Mouse (Mus musculus) forebrain, embryonic 14.5 days (tissue): Measurements from ENCODE around the gene Cpne7. TPM values are rescaled to one million over a fixed set of nuclear protein-coding genes. Genes with fewer than 3 reads are reported as not detected.

Source experiments
- ATAC-seq: fragments of 200-750 bp; cut with Nextera tagmentation; 2 replicates; pipeline ENCODE4 v1.8.0; 2017; ENCODE audit warnings: mild to moderate bottlenecking, moderate library complexity
- DNase-seq: peaks from one replicate; pipeline ENCODE4 v3.0.0-alpha.2; 2015; ENCODE audit warnings: low spot score
- H3K27ac ChIP-seq: fragments of 300-500 bp; sonication (generic); 2 replicates; pipeline ENCODE4 v1.5.1; 2014; ENCODE audit warnings: low read depth, mild to moderate bottlenecking, control low read depth, low read length, moderate library complexity
- H3K27me3 ChIP-seq: fragments of 300-500 bp; sonication (generic); replicated peaks from 2 replicates; pipeline ENCODE4 v1.6.1; 2014; ENCODE audit warnings: low read length, control low read depth, mixed read lengths; ENCODE audit not compliant: control insufficient read depth, insufficient read depth
- H3K36me3 ChIP-seq: fragments of 300-500 bp; sonication (generic); 2 replicates; pipeline ENCODE4 v1.6.1; 2014; ENCODE audit warnings: low read length, control low read depth; ENCODE audit not compliant: control insufficient read depth, insufficient read depth
- H3K4me1 ChIP-seq: fragments of 300-500 bp; sonication (generic); 2 replicates; pipeline ENCODE4 v1.6.1; 2014; ENCODE audit warnings: antibody characterized with exemption, low read length, control low read depth; ENCODE audit not compliant: control insufficient read depth, insufficient read depth
- H3K4me2 ChIP-seq: fragments of 300-500 bp; sonication (generic); 2 replicates; pipeline ENCODE4 v1.6.1; 2014; ENCODE audit warnings: mild to moderate bottlenecking, control low read depth, low read length
- H3K4me3 ChIP-seq: fragments of 300-500 bp; sonication (generic); 2 replicates; pipeline ENCODE4 v1.5.1; 2014; ENCODE audit warnings: low read depth, low read length, control low read depth
- H3K9ac ChIP-seq: fragments of 300-500 bp; sonication (generic); 2 replicates; pipeline ENCODE4 v1.6.1; 2014; ENCODE audit warnings: mild to moderate bottlenecking, low read length, control low read depth, moderate library complexity
- H3K9me3 ChIP-seq: fragments of 300-500 bp; sonication (generic); replicated peaks from 2 replicates; pipeline ENCODE4 v1.6.1; 2016; ENCODE audit warnings: low read length, control low read depth, mixed read lengths; ENCODE audit not compliant: control insufficient read depth
- WGBS: fragments of 180-500 bp; shearing (Covaris S2); extraction: QIAGEN DNeasy Blood & Tissue Kit; methylation state at CpG from one replicate; pipeline ENCODE4 v1.1.7; 2014; 5-methylcytosine and 5-hydroxymethylcytosine counted together
- polyA plus RNA-seq: library from polyadenylated mRNA; unstranded; fragments of >200 nt; fragmentation: Nextera tagmentation; extraction: Ambion mirVana; gene quantifications from 2 replicates; pipeline ENCODE4 v1.2.1, GENCODE M21; 2014

The Cpne7 gene
- polyA plus RNA-seq, 1 experiment from 2014 or later = 1.0 TPM

- H3K27ac ChIP-seq = no peak overlapping the region
- H3K27me3 ChIP-seq = no peaks in the 10 kb centered on the region
- H3K4me3 ChIP-seq = no peak overlapping the region
- no peaks in the 10 kb centered on the region for H3K9me3 ChIP-seq
- H3K36me3 ChIP-seq = no peaks in the 10 kb centered on the region
- H3K4me2 ChIP-seq = no peak overlapping the region
- WGBS = 67% methylated on average over 14 of the region's 14 CpGs
- H3K4me1 ChIP-seq = peaks cover 8% of the 10 kb centered on the region; the same call in 1 of the 2 replicates
- peak; percentile 16; the same call in 1 of the 2 replicates for ATAC-seq
- peak; percentile 83 for DNase-seq
- H3K9ac ChIP-seq = no peak overlapping the region
Measured at GRCm38 (mm10) chr8:123141741-123142462, 24.7 kb downstream of the Cpne7 start.

- Histone ChIP-seq H3K9ac (no peak overlapping the region), H3K27ac (no peak overlapping the region), H3K36me3 (no peaks in the 10 kb centered on the region), H3K4me2 (no peak overlapping the region), H3K4me1 (0 out of 2 replicates have a peak, but pooled peaks cover 3% of the 10 kb centered on the region), H3K9me3 (no peaks in the 10 kb centered on the region), H3K4me3 (no peak overlapping the region), H3K27me3 (no peaks in the 10 kb centered on the region)
- ATAC-seq (no peak), DNase-seq (no peak)
- 66% methylated on average over 6 of the region's 6 CpGs for WGBS
Measured at GRCm38 (mm10) chr8:123145279-123145678, 28.1 kb downstream of the Cpne7 start.

GRCm38 (mm10) chr8:123146390-123146789, 29.2 kb downstream of the Cpne7 start:
- 75% methylated on average over 7 of the region's 7 CpGs for WGBS

GRCm38 (mm10) chr8:123150737-123151171, 33.6 kb downstream of the Cpne7 start:
- no peaks in the 10 kb centered on the region for H3K36me3 ChIP-seq
- no peaks in the 10 kb centered on the region for H3K4me1 ChIP-seq
- H3K27ac ChIP-seq = no peak overlapping the region
- ATAC-seq (no peak), DNase-seq (no peak)
- no peak overlapping the region for H3K4me3 ChIP-seq
- H3K9me3 ChIP-seq = no peaks in the 10 kb centered on the region
- no peak overlapping the region for H3K4me2 ChIP-seq
- H3K27me3 ChIP-seq = no peaks in the 10 kb centered on the region
- 80% methylated on average over 9 of the region's 9 CpGs for WGBS
- no peak overlapping the region for H3K9ac ChIP-seq

More at GRCm38 (mm10) chr8:123146390-123146789, 29.2 kb downstream of the Cpne7 start:
- H3K27me3 ChIP-seq = no peaks in the 10 kb centered on the region
- H3K4me1 ChIP-seq = 0 out of 2 replicates have a peak, but pooled peaks cover 3% of the 10 kb centered on the region
- no peak overlapping the region for H3K4me2 ChIP-seq
- no peak for ATAC-seq
- no peaks in the 10 kb centered on the region for H3K36me3 ChIP-seq
- H3K27ac ChIP-seq = no peak overlapping the region
- DNase-seq = no peak
- H3K4me3 ChIP-seq = no peak overlapping the region
- H3K9me3 ChIP-seq = no peaks in the 10 kb centered on the region
- H3K9ac ChIP-seq = no peak overlapping the region

- no peak overlapping the region for H3K27ac ChIP-seq
- no peaks in the 10 kb centered on the region for H3K4me1 ChIP-seq
- no peak for ATAC-seq
- DNase-seq = no peak
- H3K4me3 ChIP-seq = no peak overlapping the region
- no peak overlapping the region for H3K9ac ChIP-seq
- no peaks in the 10 kb centered on the region for H3K9me3 ChIP-seq
- no peak overlapping the region for H3K4me2 ChIP-seq
- H3K27me3 ChIP-seq = no peaks in the 10 kb centered on the region
- H3K36me3 ChIP-seq = no peaks in the 10 kb centered on the region
- 87% methylated on average over 5 of the region's 5 CpGs for WGBS
Measured at GRCm38 (mm10) chr8:123155177-123155576, 38.0 kb downstream of the Cpne7 start.

GRCm38 (mm10) chr8:123156070-123156773, 39.0 kb downstream of the Cpne7 start:
- Histone ChIP-seq H3K27me3 (no peaks in the 10 kb centered on the region), H3K9me3 (no peaks in the 10 kb centered on the region), H3K4me3 (no peak overlapping the region), H3K9ac (no peak overlapping the region), H3K36me3 (no peaks in the 10 kb centered on the region), H3K27ac (no peak overlapping the region), H3K4me1 (no peaks in the 10 kb centered on the region), H3K4me2 (no peak overlapping the region)
- WGBS = 82% methylated on average over 9 of the region's 9 CpGs
- no peak for ATAC-seq
- no peak for DNase-seq

- H3K36me3 ChIP-seq = no peaks in the 10 kb centered on the region
- no peaks in the 10 kb centered on the region for H3K27me3 ChIP-seq
- no peaks in the 10 kb centered on the region for H3K9me3 ChIP-seq
- WGBS = 31% methylated on average over 13 of the region's 13 CpGs
- H3K27ac ChIP-seq = no peak within 1 kb of the TSS
- H3K4me1 ChIP-seq = no peaks in the 10 kb centered on the region
- DNase-seq (no peak), ATAC-seq (no peak)
- no peak within 1 kb of the TSS for H3K4me2 ChIP-seq
- no peak within 1 kb of the TSS for H3K4me3 ChIP-seq
- H3K9ac ChIP-seq = no peak within 1 kb of the TSS
Measured at GRCm38 (mm10) chr8:123157888-123158465, 40.8 kb downstream of the Cpne7 start, which contains the start of gene Sult5a1. Sult5a1 (minus strand) TSS chr8:123158315.

- 82% methylated on average over 3 of the region's 3 CpGs for WGBS
- Histone ChIP-seq H3K9ac (no peak overlapping the region), H3K27ac (no peak overlapping the region), H3K4me1 (no peaks in the 10 kb centered on the region), H3K36me3 (no peaks in the 10 kb centered on the region), H3K9me3 (0 out of 2 replicates have a peak, but pooled peaks cover 3% of the 10 kb centered on the region), H3K4me3 (no peak overlapping the region), H3K4me2 (no peak overlapping the region), H3K27me3 (no peaks in the 10 kb centered on the region)
- ATAC-seq (no peak), DNase-seq (no peak)
Measured at GRCm38 (mm10) chr8:123181391-123181790, 64.2 kb downstream of the Cpne7 start.
